Mouse (Mus musculus) heart, adult 2 months (tissue): ENCODE measurements around the gene Rasa2.

ENCODE experiments used
- CTCF ChIP-seq: fragments of 200-600 bp; IDR thresholded peaks from 2 replicates; pipeline ENCODE4 v1.8.1; 2022; ENCODE audit warnings: antibody characterized with exemption, mild to moderate bottlenecking, moderate library complexity
- EP300 ChIP-seq: fragments of 200-500 bp; IDR thresholded peaks from 2 replicates; pipeline ENCODE4 v1.6.1; 2011; ENCODE audit warnings: low read depth, low read length, control low read depth; ENCODE audit not compliant: insufficient read depth
- POLR2A ChIP-seq: fragments of 200-500 bp; IDR thresholded peaks from 2 replicates; pipeline ENCODE4 v1.6.1; 2011; ENCODE audit warnings: mild to moderate bottlenecking, low read depth, low read length, control low read depth; ENCODE audit not compliant: insufficient read depth

DNA sequence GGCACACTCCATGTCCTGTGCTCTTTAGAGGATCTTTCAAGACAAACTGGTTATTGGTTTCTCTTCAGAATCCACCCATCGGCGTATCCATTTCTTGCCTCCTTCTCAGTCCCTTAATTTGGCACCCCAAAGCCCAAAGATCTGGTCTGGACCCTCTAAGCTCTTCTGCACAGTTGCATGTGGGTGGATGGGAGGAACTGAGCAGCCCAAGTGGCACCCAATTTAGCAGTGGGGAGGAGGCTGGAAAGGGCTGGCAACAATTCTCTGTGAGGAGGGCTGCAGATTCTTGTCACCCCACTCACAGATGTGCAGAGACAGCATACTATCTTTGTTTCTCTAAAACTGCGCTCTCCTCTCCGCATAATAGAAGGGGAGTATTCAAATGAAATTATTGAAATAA, 17.9 kb upstream of the Rasa2 start:
- TF ChIP-seq POLR2A (no peak), CTCF (no peak), EP300 (no peak)
